Mouse (Mus musculus) MEL-GATA-1-ER (cell line): ENCODE results near the gene Pced1b.

Experiments
- DNase-seq: peaks from one replicate; pipeline ENCODE4 v3.0.0-alpha.2; 2012; ENCODE audit warnings: low read depth; ENCODE audit errors: extremely low read depth

Pced1b gene

GRCm38 (mm10) chr15:97257206-97257775, 10.4 kb downstream of the Pced1b start:
- no peak for DNase-seq

GRCm38 (mm10) chr15:97258483-97259230, 11.8 kb downstream of the Pced1b start:
- DNase-seq = no peak

GRCm38 (mm10) chr15:97259300-97259699, 12.4 kb downstream of the Pced1b start:
- no peak for DNase-seq

- no peak for DNase-seq
Measured at GRCm38 (mm10) chr15:97259968-97260597, 13.2 kb downstream of the Pced1b start.

GRCm38 (mm10) chr15:97262251-97262650, 15.3 kb downstream of the Pced1b start:
- DNase-seq = no peak

- DNase-seq = no peak
Measured at GRCm38 (mm10) chr15:97266236-97266845, 19.4 kb downstream of the Pced1b start.

GRCm38 (mm10) chr15:97267094-97267695, 20.3 kb downstream of the Pced1b start:
- no peak for DNase-seq

GRCm38 (mm10) chr15:97271985-97272697, 25.2 kb downstream of the Pced1b start:
- no peak for DNase-seq

GRCm38 (mm10) chr15:97272831-97273230, 25.9 kb downstream of the Pced1b start:
- no peak for DNase-seq

GRCm38 (mm10) chr15:97275626-97276395, 28.9 kb downstream of the Pced1b start:
- DNase-seq = no peak

- no peak for DNase-seq
Measured at GRCm38 (mm10) chr15:97276660-97277153, 29.8 kb downstream of the Pced1b start.

GRCm38 (mm10) chr15:97277328-97277727, 30.4 kb downstream of the Pced1b start:
- no peak for DNase-seq

- DNase-seq = no peak
Measured at GRCm38 (mm10) chr15:97278340-97278948, 31.5 kb downstream of the Pced1b start.

GRCm38 (mm10) chr15:97280131-97280530, 33.2 kb downstream of the Pced1b start:
- no peak for DNase-seq

GRCm38 (mm10) chr15:97280776-97281175, 33.9 kb downstream of the Pced1b start:
- DNase-seq = no peak

GRCm38 (mm10) chr15:97281712-97282571, 35.0 kb downstream of the Pced1b start:
- DNase-seq = no peak

- no peak for DNase-seq
Measured at GRCm38 (mm10) chr15:97282572-97282881, 35.6 kb downstream of the Pced1b start.

GRCm38 (mm10) chr15:97284201-97284600, 37.3 kb downstream of the Pced1b start:
- no peak for DNase-seq

GRCm38 (mm10) chr15:97285665-97286212, 38.8 kb downstream of the Pced1b start:
- DNase-seq = no peak
